Mouse (Mus musculus) cerebellum, adult 2 months (tissue): ENCODE data around the gene Atp1a4. TPM values are rescaled to one million over a fixed set of nuclear protein-coding genes. Genes with fewer than 3 reads are reported as not detected.
"Not testable (repeated sequence)": the region's sequence is repeated elsewhere in the genome, so short reads cannot be mapped to it uniquely, and the experiment has no call there.

Experiments
- DNase-seq, 2 experiments: peaks; one replicate each; pipeline ENCODE4 v3.0.0; 2021
- H3K27ac ChIP-seq: fragments of 200-500 bp; 2 replicates; pipeline ENCODE4 v1.5.1; 2012; ENCODE audit warnings: low read length, control low read depth, inconsistent platforms; ENCODE audit not compliant: insufficient read depth
- H3K27me3 ChIP-seq: fragments of 200-500 bp; 2 replicates; pipeline ENCODE4 v1.6.1; 2012; ENCODE audit warnings: inconsistent platforms, mild to moderate bottlenecking, low read length, moderate library complexity; ENCODE audit not compliant: control insufficient read depth, insufficient read depth
- H3K4me1 ChIP-seq: fragments of 200-500 bp; 2 replicates; pipeline ENCODE4 v1.6.1; 2011; ENCODE audit warnings: low read length; ENCODE audit not compliant: control insufficient read depth, insufficient read depth
- H3K4me3 ChIP-seq: fragments of 200-500 bp; replicated peaks from 2 replicates; pipeline ENCODE3; 2011; ENCODE audit warnings: mild to moderate bottlenecking, low read depth, low read length, control low read depth; ENCODE audit not compliant: insufficient read depth
- CTCF ChIP-seq: fragments of 200-500 bp; IDR thresholded peaks from 2 replicates; pipeline ENCODE4 v1.5.1; 2011; ENCODE audit warnings: low read depth, mild to moderate bottlenecking, control low read depth, low read length, moderate library complexity, borderline replicate concordance; ENCODE audit not compliant: insufficient read depth
- POLR2A ChIP-seq: fragments of 200-500 bp; IDR thresholded peaks from 2 replicates; pipeline ENCODE4 v1.6.1; 2011; ENCODE audit warnings: low read length, control low read depth, borderline replicate concordance; ENCODE audit not compliant: insufficient read depth
- WGBS: fragments of 180-500 bp; shearing (Covaris S2); methylation state at CpG from one replicate; pipeline ENCODE4 v1.1.7; 2018; 5-methylcytosine and 5-hydroxymethylcytosine counted together
- polyA plus RNA-seq: library from polyadenylated mRNA; depleted of rRNA; stranded (reverse); fragments of >200 nt; gene quantifications from 2 replicates; pipeline ENCODE4 v1.2.3, GENCODE M21; 2012

Atp1a4 gene
- polyA plus RNA-seq, 1 experiment = not detected

GRCm38 (mm10) chr1:172247679-172248078 is 10.5 kb downstream of the Atp1a4 start:
- Histone ChIP-seq H3K4me3 (no peak overlapping the region), H3K4me1 (no peaks in the 10 kb centered on the region), H3K27ac (no peak overlapping the region), H3K27me3 (no peaks in the 10 kb centered on the region)
- 41% methylated on average over 2 of the region's 2 CpGs for WGBS
- no peak for DNase-seq
- TF ChIP-seq CTCF (peak; percentile 52; the same call in 1 of the 2 replicates), POLR2A (no peak)

GRCm38 (mm10) chr1:172247216-172247615 is 11.0 kb downstream of the Atp1a4 start:
- Histone ChIP-seq H3K4me3 (no peak overlapping the region), H3K27me3 (no peaks in the 10 kb centered on the region), H3K27ac (no peak overlapping the region), H3K4me1 (no peaks in the 10 kb centered on the region)
- TF ChIP-seq CTCF (no peak), POLR2A (no peak)
- DNase-seq = no peak
- 59% methylated on average over 4 of the region's 4 CpGs for WGBS

GRCm38 (mm10) chr1:172244645-172245044 is 13.6 kb downstream of the Atp1a4 start:
- WGBS = 59% methylated on average over 23 of the region's 23 CpGs

GRCm38 (mm10) chr1:172243547-172244205 is 14.5 kb downstream of the Atp1a4 start:
- 40% methylated on average over 16 of the region's 16 CpGs for WGBS
- peak; percentile 49 to 51 for DNase-seq
- no peaks in the 10 kb centered on the region for H3K4me1 ChIP-seq
- no peaks in the 10 kb centered on the region for H3K27me3 ChIP-seq
- no peak overlapping the region for H3K4me3 ChIP-seq
- no peak overlapping the region for H3K27ac ChIP-seq
- no peak for TF ChIP-seq POLR2A
- peak; percentile 46; the same call in 1 of the 2 replicates for TF ChIP-seq CTCF

More at GRCm38 (mm10) chr1:172244645-172245044, 13.6 kb downstream of the Atp1a4 start:
- not testable (repeated sequence) for H3K4me1 ChIP-seq, H3K4me3 ChIP-seq, H3K27ac ChIP-seq, DNase-seq, H3K27me3 ChIP-seq

GRCm38 (mm10) chr1:172242401-172242800 is 15.8 kb downstream of the Atp1a4 start:
- Histone ChIP-seq H3K27ac (no peak overlapping the region), H3K4me3 (no peak overlapping the region), H3K27me3 (no peaks in the 10 kb centered on the region), H3K4me1 (no peaks in the 10 kb centered on the region)
- DNase-seq = peak in 1 of 2 experiments; percentile 7
- TF ChIP-seq CTCF (no peak), POLR2A (no peak)
- WGBS = 30% methylated on average over 2 of the region's 2 CpGs

- H3K4me3 ChIP-seq = no peak overlapping the region
- no peak overlapping the region for H3K27ac ChIP-seq
- peaks cover 5% of the 10 kb centered on the region; the same call in 1 of the 2 replicates for H3K4me1 ChIP-seq
- no peaks in the 10 kb centered on the region for H3K27me3 ChIP-seq
- DNase-seq = no peak
- WGBS = 40% methylated on average over 6 of the region's 6 CpGs
- no peak for TF ChIP-seq CTCF
- no peak for TF ChIP-seq POLR2A
Observed at GRCm38 (mm10) chr1:172240945-172241708, 17.1 kb downstream of the Atp1a4 start.

GRCm38 (mm10) chr1:172229215-172229614 is 29.0 kb downstream of the Atp1a4 start:
- Histone ChIP-seq H3K27ac (no peak overlapping the region), H3K4me1 (no peaks in the 10 kb centered on the region), H3K27me3 (no peaks in the 10 kb centered on the region), H3K4me3 (no peak overlapping the region)
- TF ChIP-seq CTCF = no peak
- TF ChIP-seq POLR2A = no peak
- 92% methylated on average over 1 of the region's 1 CpGs for WGBS
- DNase-seq = no peak

GRCm38 (mm10) chr1:172228209-172228608 is 30.0 kb downstream of the Atp1a4 start:
- peak; percentile 66 to 74 for DNase-seq
- H3K4me1 ChIP-seq = no peaks in the 10 kb centered on the region
- H3K27ac ChIP-seq = no peak overlapping the region
- H3K27me3 ChIP-seq = no peaks in the 10 kb centered on the region
- no peak for TF ChIP-seq CTCF
- TF ChIP-seq POLR2A = no peak
- no peak overlapping the region for H3K4me3 ChIP-seq
- 10% methylated on average over 2 of the region's 2 CpGs for WGBS
